Mouse (Mus musculus) granulocyte monocyte progenitor cell, adult 5-6 weeks (primary cell): Measurements from ENCODE around the gene Efcab10. TPM values are rescaled to one million over a fixed set of nuclear protein-coding genes. Genes with fewer than 3 reads are reported as not detected.
A peak's percentile ranks its signal among the peaks of the same experiment; 100 is the strongest.

ENCODE experiments used
- ATAC-seq: replicated peaks from 2 replicates; pipeline ENCODE4 v1.8.0; 2016; ENCODE audit warnings: mild to moderate bottlenecking, moderate TSS enrichment, inconsistent platforms; ENCODE audit not compliant: poor library complexity, severe bottlenecking
- total RNA-seq, 2 experiments: library from RNA; stranded (forward) in 1 of 2; stranded (reverse) in 1 of 2; fragments of 200-712, 200-1000 nt in 1 of 2; fragments of >200 nt in 1 of 2; fragmentation: Nextera tagmentation in 1 of 2; gene quantifications; 2 replicates each; pipeline ENCODE4 v1.2.3; 2014 to 2017

The Efcab10 gene
- total RNA-seq, 2 experiments from 2014 or later = not detected

- ATAC-seq = peak; percentile 55
Measured at GRCm38 (mm10) chr12:33424329-33424728, 29.7 kb downstream of the Efcab10 start.

- no peak for ATAC-seq
Measured at GRCm38 (mm10) chr12:33427293-33427692, 32.6 kb downstream of the Efcab10 start.

DNA sequence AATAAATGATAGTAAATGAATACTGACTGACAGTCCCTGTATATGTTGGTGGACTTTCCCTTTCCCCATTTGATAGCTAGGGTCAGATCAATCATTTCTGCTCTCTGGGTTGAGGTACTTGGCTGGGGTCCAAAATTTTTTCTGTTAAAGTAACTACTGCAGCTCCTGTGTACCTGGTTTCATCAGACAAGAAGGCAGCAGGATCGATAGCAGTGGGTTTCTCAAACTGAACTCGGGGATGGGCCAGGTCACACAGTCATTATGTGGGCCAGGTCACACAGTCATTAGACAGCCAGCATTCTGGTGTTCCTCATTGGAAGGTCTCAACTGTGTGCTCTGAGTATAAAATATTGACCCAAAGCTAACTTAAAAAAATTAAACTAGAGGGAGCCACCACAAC, 33.1 kb downstream of the Efcab10 start:
- no peak for ATAC-seq

DNA sequence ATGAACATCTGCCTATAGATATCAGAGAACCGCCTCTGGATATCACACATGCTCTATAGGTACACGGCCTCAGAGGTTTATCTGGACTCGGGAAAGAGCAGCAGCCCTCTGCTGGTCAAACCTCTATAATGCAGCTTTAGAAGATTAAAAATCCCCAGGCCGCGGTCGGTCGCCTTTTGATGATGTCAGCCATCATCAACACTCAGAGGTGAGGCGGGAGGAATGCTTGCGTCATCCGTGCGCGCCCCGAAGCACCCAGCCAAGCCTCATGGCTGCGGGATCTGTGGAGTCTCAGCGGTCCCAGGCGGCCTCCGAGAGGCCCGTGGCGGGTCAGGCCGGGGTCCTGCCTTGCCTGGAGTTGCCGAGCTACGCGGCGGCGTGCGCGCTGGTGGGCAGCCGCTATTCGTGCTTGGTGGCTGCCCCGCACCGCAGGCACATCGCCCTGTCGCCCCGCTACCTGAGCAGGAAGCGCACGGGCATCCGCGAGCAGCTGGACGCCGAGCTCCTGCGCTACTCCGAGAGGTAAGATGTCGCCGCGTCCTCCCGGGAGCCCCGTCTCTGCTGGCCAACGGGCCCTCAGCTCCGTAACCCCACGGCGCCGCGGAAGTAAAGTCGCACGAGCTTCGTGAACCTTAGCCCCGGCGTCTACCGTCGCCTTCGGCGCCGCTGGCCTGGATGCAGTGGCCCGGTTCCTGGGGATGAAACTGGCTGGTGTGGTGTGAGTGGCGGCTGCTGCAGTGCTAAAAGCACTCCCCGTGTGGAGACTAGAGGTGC, 34.9 kb downstream of the Efcab10 start, which contains the start of gene Twistnb:
Twistnb (plus strand) TSS at position 249 of the 774 bp plus-strand sequence.
- ATAC-seq = peak; percentile 87

DNA sequence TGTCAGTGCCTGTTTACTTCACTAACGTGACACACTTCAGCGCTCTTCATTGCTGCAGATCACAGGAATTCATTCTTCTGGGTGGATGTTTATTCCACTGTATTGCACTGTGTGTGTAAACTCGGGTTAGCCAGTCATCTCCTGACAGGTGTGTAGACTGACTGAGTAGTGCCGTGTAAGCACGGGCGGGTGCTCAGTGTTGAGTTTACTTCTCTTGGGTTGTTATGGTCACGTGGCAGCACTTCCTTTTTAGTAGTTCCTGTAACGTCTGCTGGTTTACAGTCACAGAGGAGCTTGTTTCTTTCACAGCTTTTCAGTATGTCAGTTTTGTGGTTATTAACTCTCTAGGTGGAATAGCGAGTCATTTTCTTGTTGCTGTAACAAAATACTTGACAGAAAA, 39.2 kb downstream of the Efcab10 start:
- ATAC-seq = peak; percentile 72

DNA sequence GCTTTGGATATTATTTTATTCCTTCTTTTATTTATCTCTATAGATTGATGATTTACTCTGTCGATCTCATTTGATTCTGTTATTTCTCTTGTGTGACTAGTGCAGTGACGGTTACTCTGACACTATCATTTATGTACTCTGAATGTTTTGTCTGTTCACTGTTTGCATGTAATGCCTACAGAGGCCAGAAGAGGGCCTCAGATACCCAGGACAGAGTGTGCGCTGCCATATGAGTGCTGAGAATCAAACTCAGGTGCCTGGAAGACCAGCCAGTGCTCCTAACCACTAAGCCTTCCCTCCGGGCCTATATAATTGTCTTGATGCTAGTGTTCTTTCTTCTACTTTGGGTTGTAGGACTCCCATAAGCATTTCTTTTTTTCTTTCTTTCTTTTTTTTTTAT, 40.1 kb downstream of the Efcab10 start:
- ATAC-seq = peak; percentile 44

Other genes with a start within 250 kb of the Efcab10 start
- 85.5 and 121 TPM in 2 replicates for gene Atxn7l1, start 247.2 kb upstream of the Efcab10 start, total RNA-seq (2014; fragmentation: Nextera tagmentation)
- gene Atxn7l1, start 247.2 kb upstream of the Efcab10 start, total RNA-seq (2017) = 44.6 and 58.1 TPM in 2 replicates
- gene Twistnb, start 34.8 kb downstream of the Efcab10 start, total RNA-seq (2014; fragmentation: Nextera tagmentation) = 30.8 and 35.3 TPM in 2 replicates
- gene Twistnb, start 34.8 kb downstream of the Efcab10 start, total RNA-seq (2017) = 55.1 and 67.3 TPM in 2 replicates